Mouse (Mus musculus) heart, embryonic 14.5 days (tissue): Measurements from ENCODE around the gene Pcdh7. TPM values are rescaled to one million over a fixed set of nuclear protein-coding genes. Genes with fewer than 3 reads are reported as not detected.
A peak's percentile ranks its signal among the peaks of the same experiment; 100 is the strongest.

Experiments used
- ATAC-seq: fragments of 200-750 bp; cut with Nextera tagmentation; 2 replicates; pipeline ENCODE4 v1.8.0; 2017; ENCODE audit warnings: low read depth, moderate TSS enrichment; ENCODE audit not compliant: insufficient number of reproducible peaks, insufficient read depth, low FRiP score
- H3K27ac ChIP-seq, 2 experiments: fragments of 200-500 bp in 1 of 2; fragments of 300-500 bp in 1 of 2; sonication (generic) in 1 of 2; replicated peaks in 1 of 2; 2 replicates each; pipeline ENCODE4 v1.5.1; 2012 to 2014; ENCODE audit warnings: low read depth in 2 of 2, low read length in 2 of 2, control low read depth in 1 of 2, mild to moderate bottlenecking in 1 of 2, mixed read lengths in 1 of 2; ENCODE audit not compliant: control insufficient read depth in 1 of 2, insufficient read depth in 1 of 2
- H3K27me3 ChIP-seq: fragments of 300-500 bp; sonication (generic); 2 replicates; pipeline ENCODE4 v1.6.1; 2014; ENCODE audit warnings: mild to moderate bottlenecking, low read length, control low read depth; ENCODE audit not compliant: control insufficient read depth, insufficient read depth
- H3K36me3 ChIP-seq: fragments of 300-500 bp; sonication (generic); 2 replicates; pipeline ENCODE4 v1.6.1; 2014; ENCODE audit warnings: mild to moderate bottlenecking, control low read depth, low read length, mixed read lengths; ENCODE audit not compliant: control insufficient read depth, insufficient read depth
- H3K4me1 ChIP-seq, 2 experiments: fragments of 200-500 bp in 1 of 2; fragments of 300-500 bp in 1 of 2; sonication (generic) in 1 of 2; 2 replicates each; pipeline ENCODE4 v1.6.1; 2012 to 2014; ENCODE audit warnings: low read length in 2 of 2, control low read depth in 1 of 2, mixed read lengths in 1 of 2; ENCODE audit not compliant: control insufficient read depth in 2 of 2, insufficient read depth in 2 of 2
- H3K4me2 ChIP-seq: fragments of 300-500 bp; sonication (generic); 2 replicates; pipeline ENCODE4 v1.6.1; 2014; ENCODE audit warnings: mild to moderate bottlenecking, low read length
- H3K4me3 ChIP-seq, 2 experiments: fragments of 200-500 bp in 1 of 2; fragments of 300-500 bp in 1 of 2; sonication (generic) in 1 of 2; 2 replicates each; pipeline ENCODE4 v1.5.1; 2012 to 2014; ENCODE audit warnings: low read length in 2 of 2, mild to moderate bottlenecking in 2 of 2, control low read depth in 1 of 2, low read depth in 1 of 2, moderate library complexity in 1 of 2; ENCODE audit not compliant: control insufficient read depth in 1 of 2, insufficient read depth in 1 of 2
- H3K9ac ChIP-seq: fragments of 300-500 bp; sonication (generic); 2 replicates; pipeline ENCODE4 v1.6.1; 2014; ENCODE audit warnings: mild to moderate bottlenecking, low read length
- H3K9me3 ChIP-seq: fragments of 300-500 bp; sonication (generic); 2 replicates; pipeline ENCODE4 v1.6.1; 2016; ENCODE audit warnings: low read length, control low read depth; ENCODE audit not compliant: control insufficient read depth
- WGBS: fragments of 180-500 bp; shearing (Covaris S2); extraction: QIAGEN DNeasy Blood & Tissue Kit; methylation state at CpG from one replicate; pipeline ENCODE4 v1.1.7; 2014; 5-methylcytosine and 5-hydroxymethylcytosine counted together
- polyA plus RNA-seq: library from polyadenylated mRNA; unstranded; fragments of >200 nt; fragmentation: Nextera tagmentation; extraction: Ambion mirVana; gene quantifications from 2 replicates; pipeline ENCODE4 v1.2.1, GENCODE M21; 2014

Pcdh7 gene
- polyA plus RNA-seq, 1 experiment from 2014 or later = 32.9 TPM

- no peaks in the 10 kb centered on the region for H3K27me3 ChIP-seq
- H3K4me1 ChIP-seq = peaks cover 0 to 4% of the 10 kb centered on the region in 2 experiments; a peak in 1 of 4 replicates
- no peaks in the 10 kb centered on the region for H3K36me3 ChIP-seq
- no peak overlapping the region for H3K4me3 ChIP-seq
- H3K27ac ChIP-seq = no peak overlapping the region; a peak in 1 of 4 replicates
- no peak overlapping the region for H3K9ac ChIP-seq
- no peak for ATAC-seq
- H3K9me3 ChIP-seq = no peaks in the 10 kb centered on the region
- 88% methylated on average over 5 of the region's 5 CpGs for WGBS
- H3K4me2 ChIP-seq = no peak overlapping the region
Measured at GRCm38 (mm10) chr5:57931738-57932137, 214.0 kb downstream of the Pcdh7 start.

GRCm38 (mm10) chr5:57934666-57935065 is 216.9 kb downstream of the Pcdh7 start:
- ATAC-seq = no peak
- Histone ChIP-seq H3K27me3 (no peaks in the 10 kb centered on the region), H3K36me3 (no peaks in the 10 kb centered on the region), H3K4me2 (no peak overlapping the region), H3K4me1 (peaks cover 0 to 4% of the 10 kb centered on the region in 2 experiments; a peak in 1 of 4 replicates), H3K9me3 (no peaks in the 10 kb centered on the region), H3K9ac (no peak overlapping the region), H3K27ac (no peak overlapping the region), H3K4me3 (no peak overlapping the region)
- 83% methylated on average over 2 of the region's 2 CpGs for WGBS

DNA sequence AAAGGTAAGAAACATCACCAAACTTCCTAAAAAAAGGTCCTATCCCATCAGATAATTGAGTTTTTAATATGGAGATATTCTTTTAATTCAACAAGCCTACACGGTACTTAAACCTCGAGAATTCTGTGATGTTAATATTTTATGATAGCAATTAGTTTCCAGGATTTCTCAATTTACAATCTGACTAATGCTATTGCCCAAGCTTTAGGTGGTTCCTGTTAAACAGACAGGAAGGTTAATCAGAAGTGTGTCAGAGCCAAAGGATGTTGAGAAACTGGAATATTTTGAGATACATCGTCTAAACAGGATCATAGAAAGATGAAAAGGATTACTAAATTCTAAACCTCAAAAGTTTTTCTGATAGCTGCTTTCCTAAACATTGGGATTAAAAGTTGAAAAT is 222.7 kb downstream of the Pcdh7 start:
- WGBS = 76% methylated on average over 3 of the region's 3 CpGs
- H3K4me3 ChIP-seq = no peak overlapping the region
- H3K9ac ChIP-seq = no peak overlapping the region
- no peaks in the 10 kb centered on the region for H3K4me1 ChIP-seq
- no peaks in the 10 kb centered on the region for H3K9me3 ChIP-seq
- ATAC-seq = no peak
- H3K27ac ChIP-seq = no peak overlapping the region
- no peak overlapping the region for H3K4me2 ChIP-seq
- no peaks in the 10 kb centered on the region for H3K36me3 ChIP-seq
- H3K27me3 ChIP-seq = no peaks in the 10 kb centered on the region

GRCm38 (mm10) chr5:57943176-57943575 is 225.4 kb downstream of the Pcdh7 start:
- H3K27me3 ChIP-seq = no peaks in the 10 kb centered on the region
- no peaks in the 10 kb centered on the region for H3K9me3 ChIP-seq
- no peak overlapping the region for H3K27ac ChIP-seq
- no peaks in the 10 kb centered on the region for H3K36me3 ChIP-seq
- ATAC-seq = no peak
- no peak overlapping the region for H3K4me2 ChIP-seq
- no peak overlapping the region for H3K4me3 ChIP-seq
- no peak overlapping the region for H3K9ac ChIP-seq
- 0 out of 4 replicates have a peak, but pooled peaks cover 0 to 3% of the 10 kb centered on the region in 2 experiments for H3K4me1 ChIP-seq
- WGBS = 83% methylated on average over 2 of the region's 2 CpGs

DNA sequence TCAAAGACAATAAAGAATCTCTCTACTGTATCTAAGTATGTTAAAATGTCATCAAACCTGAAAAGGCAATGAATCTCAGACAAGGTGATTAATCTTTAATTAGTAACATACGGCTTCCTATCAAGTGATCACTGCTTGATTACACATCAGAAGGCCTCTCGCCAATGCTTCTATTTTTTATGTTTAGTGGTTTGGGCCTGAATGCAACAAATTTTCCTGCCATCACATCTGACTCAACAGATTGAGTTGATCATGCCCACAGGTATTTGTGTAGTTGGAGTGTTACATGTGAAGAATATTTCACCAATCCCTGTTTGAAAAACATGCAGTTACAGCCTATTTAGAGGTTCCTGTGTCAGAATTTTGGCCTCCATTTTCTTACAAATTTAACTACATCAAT is 225.8 kb downstream of the Pcdh7 start:
- Histone ChIP-seq H3K4me2 (no peak overlapping the region), H3K9me3 (no peaks in the 10 kb centered on the region), H3K27ac (no peak overlapping the region), H3K9ac (no peak overlapping the region), H3K27me3 (no peaks in the 10 kb centered on the region), H3K4me1 (0 out of 4 replicates have a peak, but pooled peaks cover 0 to 3% of the 10 kb centered on the region in 2 experiments), H3K4me3 (no peak overlapping the region), H3K36me3 (no peaks in the 10 kb centered on the region)
- WGBS = 85% methylated on average over 2 of the region's 2 CpGs
- ATAC-seq = no peak

- H3K9me3 ChIP-seq = no peaks in the 10 kb centered on the region
- H3K4me3 ChIP-seq = no peak overlapping the region
- no peaks in the 10 kb centered on the region for H3K27me3 ChIP-seq
- H3K4me2 ChIP-seq = peak overlapping the region; percentile 45; the same call in 1 of the 2 replicates
- H3K9ac ChIP-seq = peak overlapping the region; percentile 21; the same call in 1 of the 2 replicates
- peak; percentile 56; the same call in 1 of the 2 replicates for ATAC-seq
- H3K4me1 ChIP-seq = 0 out of 4 replicates have a peak, but pooled peaks cover 0 to 3% of the 10 kb centered on the region in 2 experiments
- no peaks in the 10 kb centered on the region for H3K36me3 ChIP-seq
- 28% methylated on average over 3 of the region's 3 CpGs for WGBS
- H3K27ac ChIP-seq = peak overlapping the region in 1 of 2 experiments; percentile 59; a peak in 1 of 4 replicates
Measured at GRCm38 (mm10) chr5:57945419-57945818, 227.7 kb downstream of the Pcdh7 start.

GRCm38 (mm10) chr5:57959317-57959716 is 241.6 kb downstream of the Pcdh7 start:
- Histone ChIP-seq H3K9ac (no peak overlapping the region), H3K4me2 (no peak overlapping the region), H3K4me3 (no peak overlapping the region), H3K27ac (no peak overlapping the region), H3K27me3 (no peaks in the 10 kb centered on the region), H3K9me3 (no peaks in the 10 kb centered on the region), H3K36me3 (no peaks in the 10 kb centered on the region), H3K4me1 (peaks cover 0 to 9% of the 10 kb centered on the region in 2 experiments; a peak in 2 of 4 replicates)
- ATAC-seq = no peak
- WGBS = 25% methylated on average over 1 of the region's 1 CpGs

DNA sequence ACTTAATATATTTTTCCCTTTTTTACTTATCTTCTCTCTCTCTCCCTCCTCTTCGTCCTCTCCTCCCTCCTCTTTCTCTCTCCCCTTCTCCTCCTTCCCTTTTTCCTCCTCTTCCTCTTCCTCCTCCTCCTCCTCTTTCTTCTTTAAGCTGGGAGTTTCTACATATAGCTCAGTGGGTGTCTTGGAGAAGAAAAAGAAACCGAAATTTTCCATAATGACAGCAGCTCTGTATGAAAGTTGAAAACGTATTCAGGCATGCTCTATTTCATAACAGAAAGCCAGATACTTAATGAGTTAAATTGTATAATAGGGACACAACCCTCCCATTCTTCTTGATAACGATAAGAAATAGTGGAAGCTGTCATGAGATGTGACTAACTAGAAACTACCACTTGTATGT is 246.0 kb downstream of the Pcdh7 start:
- no peak overlapping the region for H3K4me3 ChIP-seq
- no peaks in the 10 kb centered on the region for H3K4me1 ChIP-seq
- no peak overlapping the region for H3K27ac ChIP-seq
- ATAC-seq = no peak
- H3K9me3 ChIP-seq = no peaks in the 10 kb centered on the region
- WGBS = 77% methylated on average over 4 of the region's 4 CpGs
- H3K36me3 ChIP-seq = no peaks in the 10 kb centered on the region
- H3K27me3 ChIP-seq = no peaks in the 10 kb centered on the region
- no peak overlapping the region for H3K4me2 ChIP-seq
- no peak overlapping the region for H3K9ac ChIP-seq
